Mouse (Mus musculus) midbrain, embryonic 11.5 days (tissue): Measurements from ENCODE around the gene Klhl10. TPM values are rescaled to one million over a fixed set of nuclear protein-coding genes. Genes with fewer than 3 reads are reported as not detected.
A peak's percentile ranks its signal among the peaks of the same experiment; 100 is the strongest.

Experiments
- ATAC-seq: fragments of 200-750 bp; cut with Nextera tagmentation; 2 replicates; pipeline ENCODE4 v1.8.0; 2017; ENCODE audit warnings: moderate TSS enrichment, moderate library complexity; ENCODE audit not compliant: low FRiP score
- DNase-seq: peaks from one replicate; pipeline ENCODE4 v3.0.0; 2015; ENCODE audit warnings: low spot score; ENCODE audit errors: missing footprints
- H3K27ac ChIP-seq: fragments of 300-500 bp; sonication (generic); 2 replicates; pipeline ENCODE4 v1.5.1; 2014; ENCODE audit warnings: low read depth, low read length
- H3K27me3 ChIP-seq: fragments of 300-500 bp; sonication (generic); 2 replicates; pipeline ENCODE4 v1.6.1; 2014; ENCODE audit warnings: mild to moderate bottlenecking, low read length, moderate library complexity, mixed read lengths; ENCODE audit not compliant: control insufficient read depth, insufficient read depth
- H3K36me3 ChIP-seq: fragments of 300-500 bp; sonication (generic); 2 replicates; pipeline ENCODE4 v1.6.1; 2014; ENCODE audit warnings: mild to moderate bottlenecking, low read length, moderate library complexity, mixed read lengths; ENCODE audit not compliant: control insufficient read depth, insufficient read depth
- H3K4me1 ChIP-seq: fragments of 300-500 bp; sonication (generic); 2 replicates; pipeline ENCODE4 v1.6.1; 2014; ENCODE audit warnings: low read length; ENCODE audit not compliant: control insufficient read depth, insufficient read depth
- H3K4me2 ChIP-seq: fragments of 300-500 bp; sonication (generic); 2 replicates; pipeline ENCODE4 v1.6.1; 2014; ENCODE audit warnings: mild to moderate bottlenecking, moderate library complexity
- H3K4me3 ChIP-seq: fragments of 300-500 bp; sonication (generic); 2 replicates; pipeline ENCODE4 v1.5.1; 2014; ENCODE audit warnings: low read depth, low read length
- H3K9ac ChIP-seq: fragments of 300-500 bp; sonication (generic); 2 replicates; pipeline ENCODE4 v1.6.1; 2014; ENCODE audit warnings: low read length
- H3K9me3 ChIP-seq: fragments of 300-500 bp; sonication (generic); 2 replicates; pipeline ENCODE4 v1.6.1; 2016; ENCODE audit warnings: low read length; ENCODE audit not compliant: control insufficient read depth
- WGBS: fragments of 180-500 bp; shearing (Covaris S2); extraction: QIAGEN DNeasy Blood & Tissue Kit; methylation state at CpG from one replicate; pipeline ENCODE4 v1.1.7; 2014; 5-methylcytosine and 5-hydroxymethylcytosine counted together
- polyA plus RNA-seq: library from polyadenylated mRNA; unstranded; fragments of >200 nt; fragmentation: Nextera tagmentation; extraction: Ambion mirVana; gene quantifications from 2 replicates; pipeline ENCODE4 v1.2.1, GENCODE M21; 2014

Klhl10 gene
- polyA plus RNA-seq, 1 experiment from 2014 or later = 0.61 TPM

DNA sequence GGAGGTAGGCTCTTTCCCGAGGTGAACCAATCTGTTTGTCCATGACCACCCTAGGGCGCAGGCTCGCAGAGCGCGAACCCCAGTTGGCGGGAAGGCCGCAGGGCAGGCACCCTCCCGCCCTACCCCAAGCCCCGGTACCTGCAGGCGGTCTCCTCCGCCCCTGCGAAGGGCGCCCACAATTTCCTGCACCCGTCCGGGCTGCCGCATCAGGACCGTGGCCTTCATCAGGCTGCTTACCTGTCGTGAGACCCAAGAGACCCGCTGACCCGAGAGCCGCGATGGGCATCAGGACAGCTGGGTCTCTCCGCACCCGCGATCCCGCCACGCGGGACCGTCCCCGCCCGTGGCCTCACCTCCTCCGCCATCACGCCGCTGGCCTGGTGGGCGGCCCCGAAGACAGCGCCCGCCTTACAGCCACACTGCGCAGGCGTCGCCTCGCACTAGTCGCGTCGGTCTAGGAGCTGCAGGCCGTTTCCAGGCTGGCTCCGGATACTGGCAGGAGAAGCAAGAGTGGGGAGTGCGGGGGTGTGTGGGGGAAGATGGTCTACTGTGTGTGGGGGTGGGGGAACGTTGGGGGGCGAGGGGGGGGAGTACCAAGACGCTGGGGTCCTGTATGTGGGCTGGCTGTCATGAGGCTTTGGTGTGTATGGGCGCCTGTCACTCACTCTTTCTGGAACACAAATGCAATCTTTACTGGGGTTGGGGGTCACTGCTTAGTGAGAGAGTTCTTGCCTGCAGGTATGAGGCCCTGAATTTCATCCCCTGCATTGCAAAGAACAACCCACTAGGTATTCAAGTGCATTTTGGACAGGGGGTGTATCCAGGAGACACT is 810 bp upstream of the Klhl10 start:
- H3K27ac ChIP-seq = no peak overlapping the region; the same call in 1 of the 2 replicates
- peak overlapping the region; percentile 57 for H3K4me3 ChIP-seq
- peak overlapping the region; percentile 83 for H3K9ac ChIP-seq
- H3K4me2 ChIP-seq = peak overlapping the region; percentile 64
- DNase-seq (peak; percentile 97), ATAC-seq (peak; percentile 92)
- H3K9me3 ChIP-seq = no peaks in the 10 kb centered on the region
- H3K27me3 ChIP-seq = no peaks in the 10 kb centered on the region
- H3K36me3 ChIP-seq = 0 out of 2 replicates have a peak, but pooled peaks cover 2% of the 10 kb centered on the region
- H3K4me1 ChIP-seq = peaks cover 7% of the 10 kb centered on the region
- WGBS = 1% methylated on average over 50 of the region's 52 CpGs

GRCm38 (mm10) chr11:100442625-100443024 is 908 bp downstream of the Klhl10 start:
- Histone ChIP-seq H3K27ac (no peak overlapping the region), H3K9me3 (no peaks in the 10 kb centered on the region), H3K4me3 (no peak overlapping the region), H3K9ac (no peak overlapping the region), H3K4me2 (no peak overlapping the region), H3K36me3 (0 out of 2 replicates have a peak, but pooled peaks cover under 1% of the 10 kb centered on the region), H3K27me3 (no peaks in the 10 kb centered on the region), H3K4me1 (peaks cover 7% of the 10 kb centered on the region)
- DNase-seq (peak; percentile 67), ATAC-seq (no peak)
- 88% methylated on average over 6 of the region's 6 CpGs for WGBS

DNA sequence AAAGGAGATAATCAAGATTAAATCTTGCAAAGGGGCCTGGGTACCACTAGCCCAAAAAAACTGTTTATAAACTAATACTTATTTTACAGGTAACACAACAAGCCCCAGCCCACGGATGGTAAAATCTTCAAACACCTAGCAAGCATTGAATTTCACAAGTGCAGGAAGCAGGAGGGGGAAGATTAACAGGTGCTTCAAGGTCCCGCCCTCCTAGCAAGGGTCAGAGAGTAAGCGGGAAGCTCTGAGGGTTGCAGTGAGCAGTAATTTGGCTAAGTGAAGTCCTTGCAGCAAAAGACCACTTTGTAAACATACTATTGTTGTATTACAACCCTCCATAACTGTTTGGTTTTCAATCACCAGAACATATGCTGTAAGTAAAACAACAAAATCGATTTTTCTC is 15.5 kb downstream of the Klhl10 start:
- no peak overlapping the region for H3K4me2 ChIP-seq
- H3K9ac ChIP-seq = no peak overlapping the region
- DNase-seq = no peak
- no peaks in the 10 kb centered on the region for H3K9me3 ChIP-seq
- H3K4me3 ChIP-seq = no peak overlapping the region
- no peak for ATAC-seq
- H3K4me1 ChIP-seq = no peaks in the 10 kb centered on the region
- no peak overlapping the region for H3K27ac ChIP-seq
- H3K27me3 ChIP-seq = no peaks in the 10 kb centered on the region
- H3K36me3 ChIP-seq = peaks cover 2% of the 10 kb centered on the region; the same call in 1 of the 2 replicates
- 87% methylated on average over 4 of the region's 4 CpGs for WGBS

- DNase-seq = no peak
- Histone ChIP-seq H3K9me3 (no peaks in the 10 kb centered on the region), H3K4me2 (no peak overlapping the region), H3K4me3 (no peak overlapping the region), H3K36me3 (peaks cover 2% of the 10 kb centered on the region; the same call in 1 of the 2 replicates), H3K9ac (no peak overlapping the region), H3K4me1 (no peaks in the 10 kb centered on the region), H3K27ac (no peak overlapping the region), H3K27me3 (no peaks in the 10 kb centered on the region)
- no peak for ATAC-seq
- WGBS = 90% methylated on average over 5 of the region's 5 CpGs
Observed at GRCm38 (mm10) chr11:100457711-100458110, 16.0 kb downstream of the Klhl10 start.

DNA sequence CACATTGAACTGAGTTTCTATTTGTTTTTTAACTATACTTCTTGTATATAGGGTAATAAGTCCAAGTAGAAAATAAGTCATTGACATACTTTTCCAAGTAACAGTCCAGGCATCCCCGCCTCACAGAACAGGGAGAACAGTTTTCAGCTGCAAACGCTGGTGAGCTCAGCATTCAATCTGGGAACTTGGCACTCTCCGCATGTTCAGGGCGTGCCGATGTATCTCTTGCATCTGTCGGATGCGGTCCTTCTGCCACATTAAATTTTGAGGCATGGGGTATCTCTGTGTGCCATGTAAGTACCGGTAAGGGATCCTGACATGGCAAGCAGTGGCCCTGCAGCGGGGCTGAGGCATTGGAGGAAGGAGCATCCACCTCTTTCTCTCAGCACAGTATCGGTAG is 21.0 kb downstream of the Klhl10 start:
- Histone ChIP-seq H3K27ac (no peak overlapping the region), H3K4me2 (no peak overlapping the region), H3K4me1 (no peaks in the 10 kb centered on the region), H3K36me3 (peaks cover 2% of the 10 kb centered on the region; the same call in 1 of the 2 replicates), H3K9me3 (no peaks in the 10 kb centered on the region), H3K4me3 (no peak overlapping the region), H3K27me3 (no peaks in the 10 kb centered on the region), H3K9ac (no peak overlapping the region)
- DNase-seq (no peak), ATAC-seq (no peak)
- WGBS = 94% methylated on average over 10 of the region's 10 CpGs

- WGBS = 92% methylated on average over 1 of the region's 1 CpGs
- Histone ChIP-seq H3K27ac (no peak overlapping the region), H3K9me3 (no peaks in the 10 kb centered on the region), H3K4me3 (no peak overlapping the region), H3K36me3 (peaks cover 2% of the 10 kb centered on the region; the same call in 1 of the 2 replicates), H3K4me2 (no peak overlapping the region), H3K9ac (no peak overlapping the region), H3K27me3 (no peaks in the 10 kb centered on the region), H3K4me1 (no peaks in the 10 kb centered on the region; the same call in 1 of the 2 replicates)
- DNase-seq (peak; percentile 64), ATAC-seq (no peak)
Observed at GRCm38 (mm10) chr11:100465229-100465792, 23.6 kb downstream of the Klhl10 start.

- Histone ChIP-seq H3K4me2 (no peak overlapping the region), H3K4me3 (no peak overlapping the region), H3K9me3 (no peaks in the 10 kb centered on the region), H3K4me1 (peaks cover 5% of the 10 kb centered on the region), H3K27ac (no peak overlapping the region), H3K27me3 (no peaks in the 10 kb centered on the region), H3K9ac (no peak overlapping the region), H3K36me3 (peaks cover 2% of the 10 kb centered on the region; the same call in 1 of the 2 replicates)
- WGBS = 81% methylated on average over 1 of the region's 1 CpGs
- DNase-seq (peak; percentile 66), ATAC-seq (no peak)
Observed at GRCm38 (mm10) chr11:100465833-100466232, 24.1 kb downstream of the Klhl10 start.

- no peak; the same call in 1 of the 2 replicates for ATAC-seq
- peak; percentile 91 for DNase-seq
- H3K27me3 ChIP-seq = no peaks in the 10 kb centered on the region
Observed at GRCm38 (mm10) chr11:100471352-100472196, 29.9 kb downstream of the Klhl10 start.

More at GRCm38 (mm10) chr11:100471352-100472196, 29.9 kb downstream of the Klhl10 start:
- WGBS = 5% methylated on average over 29 of the region's 30 CpGs
- Histone ChIP-seq H3K27ac (peak overlapping the region; percentile 72; the same call in 1 of the 2 replicates), H3K9me3 (no peaks in the 10 kb centered on the region), H3K4me3 (peak overlapping the region; percentile 94), H3K9ac (peak overlapping the region; percentile 94), H3K36me3 (peaks cover 4% of the 10 kb centered on the region; the same call in 1 of the 2 replicates), H3K4me2 (peak overlapping the region; percentile 63), H3K4me1 (peaks cover 10% of the 10 kb centered on the region)
